Mouse (Mus musculus) urinary bladder, postnatal 4 days (tissue): Measurements from ENCODE around the gene Srprb.
A peak's percentile ranks its signal among the peaks of the same experiment; 100 is the strongest.

Source experiments
- DNase-seq, 2 experiments: peaks; one replicate each; pipeline ENCODE4 v3.0.0; 2021 to 2022; ENCODE audit warnings: low spot score in 2 of 2

Gene Srprb

DNA sequence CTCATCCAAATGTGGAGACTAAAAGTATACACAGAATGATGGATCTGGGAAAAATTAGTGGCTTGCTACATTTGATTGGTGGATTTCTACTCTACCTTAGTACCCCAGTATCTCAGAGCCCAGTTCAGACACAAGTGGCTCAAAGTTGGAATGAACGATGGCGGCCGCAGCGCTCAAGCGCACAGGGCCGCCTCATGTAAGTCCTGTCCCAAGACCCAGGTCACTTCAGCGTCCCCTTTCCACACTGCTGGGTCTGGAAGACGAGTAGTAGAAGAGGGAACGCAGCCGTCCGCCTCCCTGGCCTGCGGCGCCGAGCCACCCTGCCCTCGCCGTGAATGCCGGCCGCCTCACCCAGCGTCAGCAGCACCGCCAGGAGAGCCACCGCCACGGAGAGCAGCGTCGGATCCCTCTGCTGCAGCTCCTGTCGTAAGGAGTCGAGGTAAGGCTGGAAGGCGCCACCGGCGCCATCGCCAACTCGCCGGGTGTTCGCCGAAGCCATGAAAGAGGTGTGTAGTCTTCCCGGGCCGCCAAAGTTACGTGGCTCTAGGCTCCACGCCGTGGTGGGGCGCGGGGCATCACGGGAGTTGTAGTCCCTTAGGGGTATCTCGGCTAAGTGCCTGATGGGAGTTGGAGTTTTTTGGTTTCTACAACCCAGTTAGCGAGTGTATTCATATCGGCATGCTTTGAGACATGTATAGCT is at the start of gene Srprb:
Gene Srprb (minus strand): TSS at position 577 of the 700 bp plus-strand sequence.
- DNase-seq = peak; percentile 88 to 93

GRCm38 (mm10) chr9:103248618-103249017 is 46.7 kb upstream of the Srprb start:
- no peak for DNase-seq

DNA sequence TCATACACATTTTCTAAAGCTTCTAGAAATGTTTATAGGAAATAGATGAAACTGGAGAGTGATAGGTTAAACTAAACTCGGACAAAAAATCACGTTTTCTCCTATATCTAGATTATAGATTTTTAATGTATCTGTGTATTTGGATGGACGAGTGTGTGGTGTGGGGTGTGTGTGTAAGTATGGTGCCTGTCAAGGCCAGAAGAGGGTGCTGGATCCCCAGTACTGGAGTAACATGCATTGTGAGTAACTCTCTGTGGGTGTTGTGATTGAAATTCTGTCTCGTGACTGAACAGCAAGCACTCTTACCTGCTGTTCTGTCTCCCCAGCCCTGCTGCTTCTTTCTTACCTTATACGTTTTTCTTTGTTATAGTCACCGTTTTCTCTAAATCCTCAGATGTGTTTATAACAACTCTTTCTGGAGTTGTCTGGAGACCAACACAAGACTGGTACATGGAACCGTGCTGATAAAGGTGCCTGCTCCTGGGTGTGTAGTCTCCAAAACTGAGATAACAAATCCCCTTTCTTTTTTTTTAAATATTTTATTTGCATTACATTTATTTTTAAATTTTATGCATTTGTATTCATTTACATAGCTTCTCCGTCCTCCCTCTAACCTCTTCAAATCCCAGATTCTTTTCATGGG is 44.7 kb upstream of the Srprb start:
- no peak for DNase-seq

DNA sequence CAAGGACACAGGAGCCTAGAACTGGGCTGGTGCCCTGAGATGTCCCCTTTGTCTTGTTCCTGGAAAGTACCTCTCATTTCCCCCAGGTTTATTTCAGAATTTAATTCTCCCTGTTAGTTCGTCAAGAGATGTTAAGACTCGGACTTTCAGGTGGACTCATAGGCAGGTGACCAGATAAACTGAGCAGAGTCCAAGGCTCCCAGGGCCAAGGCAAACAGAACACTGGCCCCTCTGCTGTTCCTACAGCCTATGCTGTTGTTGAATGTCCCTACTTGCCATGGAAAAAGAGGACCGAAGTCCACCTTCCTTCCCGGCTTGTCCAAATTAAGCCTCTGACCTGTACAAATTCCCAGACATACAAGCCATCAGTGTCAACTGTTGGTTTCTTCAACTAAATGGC is 41.7 kb upstream of the Srprb start:
- no peak for DNase-seq

DNA sequence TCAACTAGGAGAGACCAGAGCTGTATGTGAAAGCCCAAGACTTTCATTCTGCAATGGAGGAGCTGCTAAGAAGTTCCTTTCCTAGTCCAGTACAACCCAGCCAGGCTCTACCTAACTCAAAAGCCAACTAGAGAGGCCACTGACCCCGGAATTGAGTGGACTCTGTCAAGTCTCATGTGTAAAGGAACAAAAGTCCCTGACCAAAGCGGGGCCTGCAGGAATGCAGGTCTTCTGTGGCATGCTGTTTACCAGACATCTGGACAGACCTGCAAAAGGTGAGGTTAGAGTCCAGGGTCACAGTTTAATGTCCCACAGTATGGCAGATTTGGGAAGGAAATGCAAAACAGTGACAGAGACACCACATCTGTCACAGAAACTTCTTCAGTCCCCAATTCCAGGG is 39.3 kb upstream of the Srprb start:
- no peak for DNase-seq

GRCm38 (mm10) chr9:103239471-103239870 is 37.5 kb upstream of the Srprb start:
- no peak for DNase-seq

GRCm38 (mm10) chr9:103234565-103235165 is 32.7 kb upstream of the Srprb start:
- DNase-seq = peak in 1 of 2 experiments; percentile 37

DNA sequence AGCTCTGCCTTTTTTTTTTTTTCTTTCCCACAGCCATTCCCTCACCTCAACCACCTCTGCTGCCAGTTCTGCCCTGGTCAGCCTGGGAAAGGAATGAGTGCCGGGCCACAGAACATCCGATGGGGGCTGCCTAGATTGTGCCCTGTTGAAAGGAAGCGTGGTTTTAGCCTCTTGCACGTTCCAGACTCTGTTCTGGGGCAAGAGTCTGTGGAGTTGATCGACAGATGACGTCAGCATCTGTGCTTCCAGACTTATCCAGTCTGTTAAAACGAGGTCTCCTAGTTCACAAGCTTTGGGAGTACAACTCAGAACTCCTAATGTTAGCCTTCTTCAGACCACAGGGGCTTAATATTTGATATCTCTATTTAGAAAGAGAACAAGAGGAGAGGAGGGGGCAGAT is 32.1 kb upstream of the Srprb start:
- DNase-seq = no peak

DNA sequence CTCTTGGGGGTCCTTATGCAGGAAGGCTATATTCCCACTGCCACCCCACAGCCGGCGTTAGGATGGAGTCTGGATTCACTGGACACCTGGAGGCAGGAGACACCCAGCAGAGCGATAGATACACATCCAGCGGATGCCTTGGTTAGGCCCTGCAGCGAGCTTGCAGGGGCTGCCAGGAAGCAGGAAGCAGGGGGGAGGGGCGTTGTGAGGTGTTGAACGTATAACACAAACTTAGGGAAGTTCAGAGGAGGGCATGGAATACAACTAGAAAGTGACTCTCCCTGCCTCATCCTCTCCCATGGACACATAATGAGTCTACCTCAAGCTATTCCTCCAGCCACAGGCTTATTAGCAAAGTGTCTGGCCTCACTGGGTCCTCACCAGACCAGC is 31.1 kb upstream of the Srprb start:
- no peak for DNase-seq

- DNase-seq = no peak
Observed at GRCm38 (mm10) chr9:103232232-103233005, 30.5 kb upstream of the Srprb start.

DNA sequence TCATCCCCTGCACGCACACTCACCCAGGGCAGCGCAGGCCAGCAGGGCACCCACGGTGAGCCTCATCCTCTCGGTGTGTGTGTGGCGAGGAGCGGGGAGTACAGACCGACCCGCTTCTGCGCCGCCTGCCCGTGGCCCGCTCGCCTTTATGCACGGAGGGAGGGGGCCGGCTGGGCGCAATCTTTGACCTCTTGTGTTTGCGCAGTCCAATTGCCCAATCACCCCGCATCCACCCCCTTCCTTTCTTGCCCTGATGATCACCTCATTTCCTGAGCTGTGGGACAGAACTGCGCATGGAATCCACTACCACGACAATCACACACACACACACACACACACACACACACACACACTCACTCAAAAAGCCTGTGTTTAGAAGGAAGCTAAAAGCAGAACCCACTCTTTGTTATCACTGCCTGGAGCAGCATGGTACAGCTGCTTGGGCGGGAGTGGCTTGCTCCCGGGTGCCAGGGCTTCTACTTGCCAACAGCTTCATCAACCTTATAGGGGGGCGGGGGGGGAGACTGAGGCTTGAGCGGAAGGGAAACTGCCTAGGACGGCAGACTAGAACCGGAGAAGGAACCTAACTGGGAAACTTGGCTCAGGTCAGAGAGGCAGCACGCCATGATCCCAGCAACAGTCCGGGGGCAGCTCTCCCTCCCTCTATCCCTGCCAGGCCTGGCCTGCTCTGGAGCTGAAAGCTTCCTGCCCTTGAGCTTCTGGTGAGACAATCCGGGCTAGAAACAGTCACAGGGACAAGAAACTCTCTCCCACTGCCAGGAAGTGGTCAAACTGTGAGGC is 28.4 kb upstream of the Srprb start, which contains the start of the genes Gm20425 and Trf:
Gene Gm20425 (minus strand): TSS at position 157 of the 801 bp plus-strand sequence.
Gene Trf (minus strand): TSS at position 294 of the 801 bp plus-strand sequence.
- DNase-seq = peak in 1 of 2 experiments; percentile 42

DNA sequence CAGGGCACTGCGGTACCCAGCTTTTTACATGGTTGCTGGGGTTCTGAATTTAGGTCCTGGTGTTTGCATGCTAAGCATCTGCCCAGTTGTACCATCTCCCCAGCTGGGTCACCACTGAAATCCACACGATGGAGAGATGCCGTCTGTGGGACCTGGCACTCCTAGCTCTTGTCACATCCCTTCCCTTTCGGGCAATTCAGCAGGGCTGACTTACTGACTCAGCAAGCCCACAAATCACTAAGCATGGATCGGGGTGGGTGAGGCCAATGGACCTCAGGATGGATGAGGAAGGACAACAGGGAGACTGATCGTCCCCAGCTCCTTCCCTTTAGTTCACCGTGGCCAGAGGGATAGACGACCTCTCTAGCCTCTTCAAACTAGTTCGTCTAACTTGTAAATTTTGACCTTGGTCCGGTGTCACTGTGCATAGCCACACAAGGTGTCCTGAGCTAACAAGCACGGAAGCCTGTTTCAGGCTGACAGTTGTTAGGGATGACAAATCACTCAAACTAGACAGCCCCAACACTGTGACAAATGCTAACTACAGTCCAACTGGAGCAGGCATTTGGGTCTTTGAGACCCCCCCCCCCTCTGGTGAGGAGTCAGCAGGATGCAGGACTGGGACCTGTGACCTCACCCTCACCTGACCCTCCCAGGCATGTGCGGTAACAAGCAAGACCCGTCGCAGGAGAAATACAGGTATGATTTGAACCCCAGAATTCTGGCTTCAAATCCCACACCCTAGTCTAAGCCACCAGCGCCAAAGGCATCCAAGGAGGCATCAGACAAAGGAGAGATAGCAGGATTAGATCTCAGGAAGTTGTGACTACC is 27.3 kb upstream of the Srprb start:
- no peak for DNase-seq

DNA sequence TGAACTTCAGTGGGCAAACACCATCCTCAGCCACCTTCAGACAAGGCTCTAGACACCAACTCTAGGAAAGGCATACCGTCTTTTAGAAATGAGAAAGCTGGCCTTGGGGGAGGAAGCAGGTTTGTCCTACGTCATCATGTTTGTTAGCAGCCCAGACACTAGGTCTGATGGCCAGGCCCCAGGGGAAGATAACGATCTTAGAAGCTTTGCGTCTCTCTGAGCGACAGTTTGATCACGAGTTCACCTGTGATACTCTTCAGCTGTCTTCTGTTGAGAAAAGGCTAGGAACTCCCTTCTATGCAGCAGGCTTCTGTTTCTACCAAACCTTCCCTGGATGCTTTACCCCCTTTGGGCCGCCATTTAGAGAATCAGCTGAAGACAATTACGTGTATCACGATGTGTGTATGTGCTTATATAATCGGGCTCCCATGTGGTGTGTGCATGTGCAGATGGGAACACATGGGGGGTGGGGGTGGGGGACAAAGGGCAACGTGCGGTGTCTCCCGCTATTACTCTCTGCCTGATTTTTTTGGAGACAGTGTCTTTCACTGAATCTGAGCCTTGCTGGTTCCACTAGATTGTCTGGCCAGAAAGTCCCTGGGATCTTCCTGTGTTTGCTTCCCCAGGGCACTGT is 26.6 kb upstream of the Srprb start:
- no peak for DNase-seq

DNA sequence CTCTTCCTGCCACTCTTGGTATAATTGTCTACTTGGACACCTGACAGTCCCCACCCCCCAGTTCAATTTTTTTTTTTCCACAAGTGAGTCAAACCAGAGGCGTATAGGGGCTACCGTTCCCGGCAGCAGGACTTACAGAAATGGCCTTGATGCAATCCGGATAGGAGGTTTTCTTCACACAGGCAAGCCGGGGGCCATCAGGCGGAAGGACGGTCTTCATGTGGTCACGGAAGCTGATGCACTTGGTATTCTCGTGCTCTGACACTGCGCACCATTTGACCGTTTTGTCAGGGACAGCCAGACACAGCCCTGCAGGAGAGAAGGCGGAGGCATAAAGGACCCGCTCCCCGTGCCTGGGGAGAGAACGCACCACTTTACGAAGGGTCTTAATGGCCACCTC is 25.8 kb upstream of the Srprb start:
- DNase-seq = no peak

DNA sequence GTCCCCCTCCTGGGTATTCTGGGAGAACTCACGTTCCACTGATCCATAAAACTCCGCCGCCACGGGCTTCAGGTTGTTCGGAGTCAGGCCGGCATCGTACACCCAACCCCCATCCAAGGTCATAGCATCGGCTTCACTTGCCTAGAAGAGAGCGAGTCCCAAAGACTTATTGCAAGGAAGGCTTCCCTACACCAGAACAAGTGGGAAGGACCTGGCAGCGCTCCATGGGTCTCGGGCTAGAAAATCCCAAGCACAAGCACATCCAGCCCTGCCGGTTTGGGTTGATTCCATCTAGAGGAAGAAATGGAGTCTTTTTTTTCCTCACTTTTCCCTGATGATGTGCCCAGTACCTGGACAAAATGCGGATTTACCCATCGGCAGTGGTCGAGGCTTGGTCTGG is 24.9 kb upstream of the Srprb start:
- DNase-seq = peak in 1 of 2 experiments; percentile 41

DNA sequence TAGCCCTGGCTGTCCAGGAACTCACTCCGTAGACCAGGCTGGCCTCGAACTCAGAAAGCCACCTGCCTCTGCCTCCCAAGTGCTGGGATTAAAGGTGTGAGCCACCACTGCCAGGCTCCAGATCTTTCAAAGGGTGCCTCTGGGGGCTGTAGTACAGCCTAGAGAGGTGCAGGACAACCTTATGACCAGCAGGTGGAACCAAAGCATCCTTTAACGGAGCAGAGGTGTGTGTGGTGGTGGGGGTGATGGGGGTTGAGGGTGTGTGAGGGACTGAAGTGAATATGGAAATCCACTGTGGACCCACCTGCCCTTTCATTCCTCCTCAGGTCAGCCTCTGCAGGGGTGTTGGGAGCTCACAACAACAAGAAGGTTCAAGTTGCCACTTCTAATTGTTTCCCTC is 23.5 kb upstream of the Srprb start:
- DNase-seq = no peak

GRCm38 (mm10) chr9:103224721-103225120 is 22.8 kb upstream of the Srprb start:
- no peak for DNase-seq

GRCm38 (mm10) chr9:103214281-103214680 is 12.3 kb upstream of the Srprb start:
- DNase-seq = no peak

DNA sequence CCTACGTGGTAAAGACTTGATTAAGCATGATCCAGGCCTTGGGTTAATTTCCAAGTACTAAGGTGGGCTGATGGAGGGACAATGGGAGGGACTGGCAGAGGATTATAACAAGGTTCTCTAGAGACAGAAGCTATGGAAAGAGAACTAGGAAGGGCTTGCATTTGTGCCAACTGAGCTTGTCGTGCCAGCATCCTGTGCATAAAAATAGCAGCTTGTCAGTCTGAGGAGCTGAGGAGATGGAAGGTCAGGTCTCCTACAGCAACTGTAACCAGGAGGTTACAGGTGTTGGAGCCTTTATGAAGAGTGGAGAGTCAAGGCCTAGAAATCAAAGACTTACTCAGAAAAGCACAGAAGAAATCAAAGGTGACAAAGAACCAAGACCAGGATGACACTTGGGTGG is 11.7 kb upstream of the Srprb start:
- no peak for DNase-seq
